Mouse (Mus musculus) lung, embryonic 16.5 days (tissue): ENCODE data around the gene Naxd. TPM values are rescaled to one million over a fixed set of nuclear protein-coding genes. Genes with fewer than 3 reads are reported as not detected.

ENCODE experiments used
- ATAC-seq: fragments of 200-750 bp; cut with Nextera tagmentation; 2 replicates; pipeline ENCODE4 v1.8.0; 2017; ENCODE audit warnings: low read depth, mild to moderate bottlenecking, moderate library complexity
- H3K27ac ChIP-seq: fragments of 300-500 bp; sonication (generic); 2 replicates; pipeline ENCODE4 v1.5.1; 2014; ENCODE audit warnings: mild to moderate bottlenecking, control low read depth, low read length
- H3K27me3 ChIP-seq: fragments of 300-500 bp; sonication (generic); 2 replicates; pipeline ENCODE4 v1.6.1; 2014; ENCODE audit warnings: low read depth, low read length, mixed read lengths; ENCODE audit not compliant: control insufficient read depth, insufficient read depth
- H3K36me3 ChIP-seq: fragments of 300-500 bp; sonication (generic); 2 replicates; pipeline ENCODE4 v1.6.1; 2014; ENCODE audit warnings: low read length; ENCODE audit not compliant: control insufficient read depth, insufficient read depth
- H3K4me1 ChIP-seq: fragments of 300-500 bp; sonication (generic); replicated peaks from 2 replicates; pipeline ENCODE4 v1.6.1; 2014; ENCODE audit warnings: low read length, mixed read lengths; ENCODE audit not compliant: control insufficient read depth, insufficient read depth
- H3K4me2 ChIP-seq: fragments of 300-500 bp; sonication (generic); 2 replicates; pipeline ENCODE4 v1.6.1; 2014; ENCODE audit warnings: low read depth, low read length, control low read depth
- H3K4me3 ChIP-seq: fragments of 300-500 bp; sonication (generic); 2 replicates; pipeline ENCODE4 v1.5.1; 2014; ENCODE audit warnings: mild to moderate bottlenecking, low read length, control low read depth
- H3K9ac ChIP-seq: fragments of 300-500 bp; sonication (generic); 2 replicates; pipeline ENCODE4 v1.6.1; 2014; ENCODE audit warnings: low read length, control low read depth
- H3K9me3 ChIP-seq: fragments of 300-500 bp; sonication (generic); 2 replicates; pipeline ENCODE4 v1.6.1; 2016; ENCODE audit warnings: low read length; ENCODE audit not compliant: control insufficient read depth
- WGBS: fragments of 180-500 bp; shearing (Covaris S2); extraction: QIAGEN DNeasy Blood & Tissue Kit; methylation state at CpG from one replicate; pipeline ENCODE4 v1.1.7; 2014; 5-methylcytosine and 5-hydroxymethylcytosine counted together
- polyA plus RNA-seq: library from polyadenylated mRNA; unstranded; fragments of >200 nt; fragmentation: Nextera tagmentation; extraction: Ambion mirVana; gene quantifications from 2 replicates; pipeline ENCODE4 v1.2.1, GENCODE M21; 2015

The Naxd gene
- polyA plus RNA-seq, 1 experiment from 2014 or later = 164 TPM

DNA sequence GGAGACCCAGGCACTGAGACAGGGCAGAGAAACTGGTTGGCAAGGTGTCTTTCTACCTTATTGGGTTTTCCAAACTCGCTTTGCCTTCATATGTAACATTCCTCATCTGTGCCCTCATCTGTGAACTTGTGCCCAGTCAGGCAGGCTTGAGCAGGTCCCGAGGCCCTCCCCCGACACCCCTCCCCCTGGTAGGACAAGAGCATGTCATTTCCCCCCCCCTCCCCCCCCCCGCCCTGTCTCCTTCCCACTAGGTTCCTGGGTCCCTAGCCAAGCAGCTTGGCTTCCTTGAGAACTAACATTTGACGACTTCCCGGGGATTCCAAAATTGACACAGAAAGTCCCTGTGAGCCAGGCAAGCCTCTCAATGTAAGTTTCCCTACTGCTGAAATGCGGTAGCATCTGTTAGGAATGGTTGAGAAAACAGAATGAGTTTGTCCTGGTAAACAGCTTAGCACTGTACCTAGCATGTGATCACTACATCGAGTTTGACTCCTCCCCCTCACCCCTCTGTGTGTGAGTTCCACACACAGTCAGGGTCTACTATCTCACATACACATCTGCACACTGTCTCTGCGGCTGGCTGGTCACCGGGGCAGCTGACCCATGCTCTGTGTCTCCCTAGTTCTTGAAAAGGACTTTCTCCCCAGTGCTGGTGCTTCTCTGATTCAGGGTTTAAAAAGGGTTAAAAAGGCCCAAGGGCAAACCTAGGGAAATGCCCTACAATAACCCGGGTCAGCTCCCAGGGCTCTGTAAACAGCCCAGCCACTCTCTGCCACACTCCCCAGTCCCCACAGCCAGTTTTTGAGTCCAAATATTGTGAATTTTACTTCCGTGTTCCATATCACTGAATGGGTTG is 39.1 kb upstream of the Naxd start:
- H3K27ac ChIP-seq = peak overlapping the region; percentile 50
- H3K4me3 ChIP-seq = no peak overlapping the region
- no peaks in the 10 kb centered on the region for H3K27me3 ChIP-seq
- H3K9ac ChIP-seq = no peak overlapping the region
- 0 out of 2 replicates have a peak, but pooled peaks have one; percentile 43 for ATAC-seq
- 22% methylated on average over 12 of the region's 12 CpGs for WGBS
- H3K4me2 ChIP-seq = no peak overlapping the region
- peaks cover 28% of the 10 kb centered on the region for H3K4me1 ChIP-seq
- H3K36me3 ChIP-seq = no peaks in the 10 kb centered on the region
- H3K9me3 ChIP-seq = no peaks in the 10 kb centered on the region

DNA sequence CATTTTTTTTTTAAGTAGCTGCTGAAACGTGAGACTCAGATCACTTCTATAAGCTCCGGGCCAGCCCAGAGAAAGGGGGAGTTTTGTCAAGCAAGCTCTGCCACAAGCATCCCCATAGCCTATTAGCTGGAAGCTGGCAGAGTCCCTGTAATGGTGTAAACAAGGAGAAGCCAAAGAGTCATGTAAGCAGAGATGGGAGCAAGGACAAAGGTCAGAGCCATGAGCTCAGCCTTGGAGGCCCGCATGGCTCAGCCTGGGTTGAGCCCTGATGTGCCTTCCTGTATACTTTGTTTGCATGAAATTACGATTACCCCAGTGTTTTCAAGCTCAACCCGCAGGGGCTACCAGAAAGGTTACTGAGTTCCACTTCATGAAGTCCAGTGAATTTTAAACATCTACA is 38.3 kb upstream of the Naxd start:
- H3K27ac ChIP-seq = peak overlapping the region; percentile 50; the same call in 1 of the 2 replicates
- no peaks in the 10 kb centered on the region for H3K27me3 ChIP-seq
- no peak for ATAC-seq
- H3K4me2 ChIP-seq = no peak overlapping the region
- H3K36me3 ChIP-seq = no peaks in the 10 kb centered on the region
- H3K4me3 ChIP-seq = no peak overlapping the region
- H3K9ac ChIP-seq = no peak overlapping the region
- WGBS = 17% methylated on average over 5 of the region's 5 CpGs
- H3K4me1 ChIP-seq = peaks cover 28% of the 10 kb centered on the region
- H3K9me3 ChIP-seq = no peaks in the 10 kb centered on the region

DNA sequence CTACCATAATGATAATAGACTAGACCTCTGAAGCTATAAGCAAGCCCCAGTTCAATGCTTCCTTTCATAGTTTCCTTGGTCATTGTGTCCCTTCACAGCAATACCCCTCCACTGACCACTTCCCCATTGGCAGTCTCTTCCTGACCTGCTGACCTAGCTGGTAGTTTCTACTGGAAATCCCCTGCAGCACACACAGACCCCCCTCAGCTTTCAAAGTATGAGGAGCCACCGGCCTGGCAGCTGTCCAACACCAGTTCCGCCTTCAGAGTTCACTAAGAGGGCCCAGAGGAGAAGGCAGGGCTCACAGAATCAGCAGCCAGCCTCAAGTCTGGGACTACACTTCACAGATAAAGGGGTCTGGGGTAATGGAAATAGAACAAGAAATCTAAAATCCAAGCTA is 36.4 kb upstream of the Naxd start:
- no peak overlapping the region for H3K4me2 ChIP-seq
- H3K9ac ChIP-seq = no peak overlapping the region
- H3K4me1 ChIP-seq = peaks cover 28% of the 10 kb centered on the region
- WGBS = 10% methylated on average over 2 of the region's 2 CpGs
- ATAC-seq = no peak
- no peak overlapping the region for H3K27ac ChIP-seq
- H3K4me3 ChIP-seq = no peak overlapping the region
- no peaks in the 10 kb centered on the region for H3K36me3 ChIP-seq
- no peaks in the 10 kb centered on the region for H3K27me3 ChIP-seq
- H3K9me3 ChIP-seq = no peaks in the 10 kb centered on the region

DNA sequence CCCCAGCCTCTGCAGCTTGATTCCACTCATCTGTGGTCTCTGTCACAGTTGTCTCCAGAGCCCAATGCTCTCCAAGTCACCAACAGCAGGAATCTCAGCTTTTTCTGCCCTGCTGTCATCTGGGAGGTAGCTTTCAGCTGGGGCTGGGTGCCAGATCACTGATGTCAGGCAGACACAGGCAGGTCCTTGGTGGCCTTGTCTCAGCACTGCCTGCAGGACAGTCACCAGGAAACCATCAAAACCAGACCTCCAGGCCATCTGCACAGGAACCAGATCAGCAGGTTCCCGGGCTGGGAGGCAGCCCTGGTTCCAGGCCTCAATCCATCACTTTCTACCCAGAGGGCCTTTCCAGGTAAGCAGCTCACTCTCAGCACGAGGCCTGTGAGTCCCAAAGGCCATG is 35.5 kb upstream of the Naxd start:
- no peak overlapping the region for H3K4me3 ChIP-seq
- peaks cover 28% of the 10 kb centered on the region for H3K4me1 ChIP-seq
- no peak overlapping the region for H3K27ac ChIP-seq
- H3K4me2 ChIP-seq = no peak overlapping the region
- ATAC-seq = no peak
- H3K27me3 ChIP-seq = no peaks in the 10 kb centered on the region
- no peak overlapping the region for H3K9ac ChIP-seq
- 55% methylated on average over 2 of the region's 2 CpGs for WGBS
- no peaks in the 10 kb centered on the region for H3K36me3 ChIP-seq
- no peaks in the 10 kb centered on the region for H3K9me3 ChIP-seq

DNA sequence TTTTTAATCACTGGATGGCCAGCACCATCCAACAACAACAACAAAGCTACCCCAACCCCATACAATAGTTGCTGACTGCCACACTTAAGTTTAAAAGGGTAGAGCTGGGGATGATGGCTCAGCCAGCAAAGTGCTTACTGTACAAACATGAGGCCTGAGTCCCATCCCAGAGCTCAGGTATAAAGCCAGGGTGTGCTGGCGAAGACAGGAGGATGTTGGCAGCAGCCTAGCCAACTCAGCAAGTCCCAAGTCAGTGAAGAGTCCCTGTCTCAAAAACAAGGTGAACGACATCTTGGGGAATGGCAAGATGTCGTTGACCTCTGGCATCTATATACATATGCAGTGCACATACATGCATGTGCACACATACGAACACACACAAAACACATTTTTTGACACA is 34.7 kb upstream of the Naxd start:
- H3K4me1 ChIP-seq = peaks cover 24% of the 10 kb centered on the region
- WGBS = 88% methylated on average over 4 of the region's 4 CpGs
- H3K36me3 ChIP-seq = no peaks in the 10 kb centered on the region
- no peak overlapping the region for H3K9ac ChIP-seq
- no peak overlapping the region for H3K4me2 ChIP-seq
- H3K27ac ChIP-seq = no peak overlapping the region
- no peaks in the 10 kb centered on the region for H3K27me3 ChIP-seq
- no peaks in the 10 kb centered on the region for H3K9me3 ChIP-seq
- H3K4me3 ChIP-seq = no peak overlapping the region
- ATAC-seq = no peak

DNA sequence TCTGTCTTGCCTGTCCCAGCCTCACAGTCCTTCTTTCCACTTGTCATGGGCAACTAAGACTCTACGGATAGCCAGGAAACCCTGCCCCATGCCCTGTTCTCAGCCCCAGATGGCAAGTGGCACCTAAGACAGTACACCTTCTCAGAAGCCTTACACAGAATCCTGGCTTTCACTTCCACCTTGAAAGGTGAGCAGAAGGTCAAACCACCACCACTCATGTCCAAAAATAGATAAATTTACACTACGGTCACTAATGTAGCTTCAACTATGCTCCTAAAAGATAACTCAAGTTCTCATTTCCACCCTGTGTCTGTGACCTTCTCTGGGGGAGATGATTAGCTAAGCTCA is 33.8 kb upstream of the Naxd start:
- H3K36me3 ChIP-seq = no peaks in the 10 kb centered on the region
- ATAC-seq = no peak
- WGBS = 81% methylated on average over 2 of the region's 2 CpGs
- no peaks in the 10 kb centered on the region for H3K27me3 ChIP-seq
- H3K27ac ChIP-seq = no peak overlapping the region
- H3K4me2 ChIP-seq = no peak overlapping the region
- no peak overlapping the region for H3K9ac ChIP-seq
- peaks cover 15% of the 10 kb centered on the region for H3K4me1 ChIP-seq
- H3K4me3 ChIP-seq = no peak overlapping the region
- no peaks in the 10 kb centered on the region for H3K9me3 ChIP-seq

DNA sequence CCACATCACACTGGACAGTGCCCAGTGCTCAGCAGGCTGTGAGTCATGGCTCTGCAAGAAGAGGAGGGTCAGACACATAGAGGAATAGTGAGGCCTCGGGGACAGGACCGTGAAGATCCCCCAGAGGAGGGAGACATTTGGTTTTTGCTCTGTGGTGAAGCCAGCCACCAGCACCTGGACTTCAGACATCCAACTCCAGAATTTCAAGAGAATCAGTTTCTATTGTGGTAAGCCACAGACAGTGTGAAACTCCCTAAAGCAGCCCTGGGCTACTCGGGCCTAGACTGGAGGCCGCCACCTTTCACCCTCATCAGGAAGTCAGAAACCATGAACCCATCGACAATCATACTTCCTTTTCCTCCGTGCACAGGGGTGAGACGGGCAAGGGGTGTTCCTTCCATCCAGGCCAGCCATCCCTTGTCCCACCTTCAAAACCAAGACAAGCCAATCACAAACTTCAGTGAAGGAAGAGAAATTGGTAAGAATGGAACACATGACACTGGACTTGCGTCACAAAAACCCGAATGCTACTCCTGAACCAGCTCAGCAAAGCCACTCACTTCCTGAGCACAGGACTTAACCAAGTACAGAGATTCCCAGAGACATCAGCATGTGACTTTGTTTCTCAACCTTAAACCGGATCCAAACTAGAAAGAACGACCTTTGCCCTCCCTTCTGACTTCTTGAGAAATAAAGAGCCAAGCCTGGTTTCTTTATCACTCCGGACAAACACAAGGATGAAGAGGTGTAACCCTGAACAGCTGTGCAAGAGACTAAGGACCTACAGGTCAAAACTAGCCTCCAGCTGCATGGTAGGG is 33.2 kb upstream of the Naxd start:
- Histone ChIP-seq H3K4me1 (peaks cover 9% of the 10 kb centered on the region), H3K36me3 (no peaks in the 10 kb centered on the region), H3K4me2 (no peak overlapping the region), H3K27me3 (no peaks in the 10 kb centered on the region), H3K27ac (no peak overlapping the region), H3K4me3 (no peak overlapping the region), H3K9ac (no peak overlapping the region), H3K9me3 (no peaks in the 10 kb centered on the region)
- no peak for ATAC-seq
- WGBS = 68% methylated on average over 12 of the region's 12 CpGs

DNA sequence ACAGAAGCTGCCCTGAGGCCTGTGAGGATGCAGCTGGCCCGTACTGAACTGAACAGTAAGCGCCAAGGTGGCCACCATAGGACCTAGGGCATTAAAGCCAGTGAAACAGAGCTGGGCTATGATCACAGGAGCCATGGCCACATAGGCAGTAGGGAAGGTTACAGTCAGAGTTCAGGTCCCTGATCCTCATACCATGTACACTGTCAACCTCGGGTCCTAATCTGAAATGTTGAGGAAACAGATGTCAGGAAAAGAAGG is 32.7 kb upstream of the Naxd start:
- no peaks in the 10 kb centered on the region for H3K9me3 ChIP-seq
- H3K27ac ChIP-seq = no peak overlapping the region
- no peak overlapping the region for H3K4me2 ChIP-seq
- H3K36me3 ChIP-seq = no peaks in the 10 kb centered on the region
- no peak overlapping the region for H3K9ac ChIP-seq
- no peak for ATAC-seq
- no peak overlapping the region for H3K4me3 ChIP-seq
- H3K4me1 ChIP-seq = peaks cover 8% of the 10 kb centered on the region
- 66% methylated on average over 3 of the region's 3 CpGs for WGBS
- H3K27me3 ChIP-seq = no peaks in the 10 kb centered on the region

DNA sequence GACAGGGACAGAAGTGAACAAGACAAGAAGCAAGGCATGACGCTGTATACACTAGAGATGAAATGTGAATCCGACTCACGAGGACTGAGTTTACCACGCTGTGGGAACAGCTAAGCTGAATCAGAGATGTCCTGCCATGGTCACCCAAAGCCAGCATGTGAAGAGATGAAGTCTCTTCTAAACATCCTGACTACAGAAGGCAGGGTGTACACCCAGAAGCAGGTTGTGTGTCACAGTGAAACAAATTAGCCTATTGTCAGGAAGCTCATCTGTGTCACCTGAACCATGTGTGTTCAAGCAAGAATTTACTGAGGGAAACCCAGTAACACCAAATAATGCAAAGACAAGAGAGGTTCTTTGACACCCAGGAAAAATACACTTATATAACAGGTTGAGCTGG is 31.7 kb upstream of the Naxd start:
- H3K27ac ChIP-seq = no peak overlapping the region
- no peaks in the 10 kb centered on the region for H3K9me3 ChIP-seq
- H3K4me3 ChIP-seq = no peak overlapping the region
- 73% methylated on average over 4 of the region's 4 CpGs for WGBS
- no peaks in the 10 kb centered on the region for H3K27me3 ChIP-seq
- H3K4me2 ChIP-seq = no peak overlapping the region
- peaks cover 8% of the 10 kb centered on the region for H3K4me1 ChIP-seq
- no peaks in the 10 kb centered on the region for H3K36me3 ChIP-seq
- H3K9ac ChIP-seq = no peak overlapping the region
- no peak for ATAC-seq
